Mouse (Mus musculus) midbrain, embryonic 10.5 days (tissue): ENCODE measurements around the gene Camk2g. TPM values are rescaled to one million over a fixed set of nuclear protein-coding genes. Genes with fewer than 3 reads are reported as not detected.
"Not testable (repeated sequence)": the region's sequence is repeated elsewhere in the genome, so short reads cannot be mapped to it uniquely, and the experiment has no call there.

Experiments used
- DNase-seq: peaks from one replicate; pipeline ENCODE4 v3.0.0-alpha.2; 2017; ENCODE audit warnings: low spot score
- H3K27ac ChIP-seq: fragments of 300-500 bp; sonication (generic); replicated peaks from 2 replicates; pipeline ENCODE4 v1.5.1; 2016; ENCODE audit warnings: mild to moderate bottlenecking
- H3K27me3 ChIP-seq: fragments of 300-500 bp; sonication (generic); 2 replicates; pipeline ENCODE4 v1.6.1; 2016; ENCODE audit warnings: low read depth, mild to moderate bottlenecking; ENCODE audit not compliant: poor library complexity, severe bottlenecking
- H3K36me3 ChIP-seq: fragments of 300-500 bp; sonication (generic); 2 replicates; pipeline ENCODE4 v1.6.1; 2016; ENCODE audit warnings: mild to moderate bottlenecking, moderate library complexity
- H3K4me1 ChIP-seq: fragments of 300-500 bp; sonication (generic); 2 replicates; pipeline ENCODE4 v1.6.1; 2016
- H3K4me3 ChIP-seq: fragments of 300-500 bp; sonication (generic); 2 replicates; pipeline ENCODE4 v1.5.1; 2016; ENCODE audit warnings: mild to moderate bottlenecking, moderate library complexity
- H3K9me3 ChIP-seq: fragments of 300-500 bp; sonication (generic); replicated peaks from 2 replicates; pipeline ENCODE4 v1.6.1; 2016; ENCODE audit warnings: mild to moderate bottlenecking
- WGBS: fragments of 180-500 bp; shearing (Covaris S2); methylation state at CpG from one replicate; pipeline ENCODE4 v1.1.7; 2016; 5-methylcytosine and 5-hydroxymethylcytosine counted together
- polyA plus RNA-seq: library from polyadenylated mRNA; unstranded; fragments of >200 nt; fragmentation: Nextera tagmentation; extraction: Ambion mirVana; gene quantifications from 2 replicates; pipeline ENCODE4 v1.2.1, GENCODE M21; 2016

The Camk2g gene
- polyA plus RNA-seq, 1 experiment from 2014 or later, result 41.8 TPM

DNA sequence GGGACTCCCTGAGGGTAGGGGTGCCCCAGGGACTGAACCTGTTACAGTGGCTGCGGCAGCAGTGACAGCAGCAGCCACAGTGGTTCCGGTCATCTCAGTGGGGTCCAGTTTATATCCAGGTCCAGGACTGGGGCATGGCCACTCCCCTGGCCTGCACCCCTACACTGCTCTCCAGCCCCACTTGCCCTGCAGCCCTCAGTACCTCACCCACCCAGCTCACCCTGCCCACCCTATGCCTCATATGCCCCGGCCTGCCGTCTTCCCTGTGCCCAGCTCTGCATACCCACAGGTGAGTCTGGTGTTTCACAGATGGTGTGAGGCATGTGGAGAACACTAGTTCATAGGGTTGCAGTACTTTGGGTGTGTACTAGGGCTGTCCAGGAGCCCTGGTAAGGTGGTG, 72.5 kb downstream of the Camk2g start:
- Histone ChIP-seq H3K27ac (no peak overlapping the region), H3K4me1 (no peaks in the 10 kb centered on the region), H3K36me3 (peaks cover 99% of the 10 kb centered on the region), H3K27me3 (no peaks in the 10 kb centered on the region), H3K4me3 (no peak overlapping the region), H3K9me3 (no peaks in the 10 kb centered on the region)
- WGBS, result 95% methylated on average over 4 of the region's 4 CpGs
- DNase-seq, result no peak

DNA sequence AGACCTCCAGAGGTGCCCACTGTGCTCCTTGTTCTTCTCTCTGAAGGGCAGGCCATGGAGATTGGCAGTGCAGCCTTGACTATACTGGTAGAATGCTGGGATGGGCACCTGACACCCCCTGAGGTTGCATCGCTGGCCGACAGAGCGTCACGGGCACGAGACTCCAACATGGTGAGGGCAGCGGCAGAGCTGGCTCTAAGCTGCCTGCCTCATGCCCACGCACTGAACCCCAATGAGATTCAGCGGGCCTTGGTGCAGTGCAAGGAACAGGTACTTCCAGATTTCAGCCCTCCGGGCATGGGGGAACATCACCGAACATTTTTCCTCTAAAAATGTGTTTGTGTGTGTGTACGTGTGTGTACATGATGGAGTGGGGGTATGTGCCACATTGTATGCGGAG, 74.1 kb downstream of the Camk2g start:
- Histone ChIP-seq H3K9me3 (no peaks in the 10 kb centered on the region), H3K36me3 (peaks cover 99% of the 10 kb centered on the region), H3K27ac (no peak overlapping the region), H3K4me1 (no peaks in the 10 kb centered on the region), H3K4me3 (no peak overlapping the region), H3K27me3 (no peaks in the 10 kb centered on the region)
- 94% methylated on average over 12 of the region's 12 CpGs for WGBS
- DNase-seq, result no peak

DNA sequence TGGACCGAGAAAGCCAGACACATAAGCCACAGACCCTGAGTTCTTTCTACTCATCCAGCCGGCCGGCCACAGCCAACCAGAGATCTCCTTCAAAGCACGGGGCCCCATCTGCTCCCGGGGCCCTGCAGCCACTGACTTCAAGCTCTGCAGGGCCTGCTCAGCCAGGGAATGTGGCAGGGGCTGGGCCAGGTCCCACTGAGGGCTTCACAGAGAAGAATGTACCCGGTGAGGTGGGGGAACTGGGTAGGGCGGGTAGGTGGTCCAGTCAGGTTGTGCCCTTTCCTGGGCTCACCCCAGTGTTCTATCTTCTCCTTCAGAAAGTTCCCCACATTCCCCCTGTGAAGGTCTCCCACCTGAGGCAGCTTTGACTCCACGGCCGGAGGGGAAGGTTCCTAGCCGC, 75.4 kb downstream of the Camk2g start:
- Histone ChIP-seq H3K27me3 (no peaks in the 10 kb centered on the region), H3K27ac (no peak overlapping the region), H3K9me3 (no peaks in the 10 kb centered on the region), H3K36me3 (peaks cover 99% of the 10 kb centered on the region), H3K4me3 (no peak overlapping the region), H3K4me1 (no peaks in the 10 kb centered on the region)
- 94% methylated on average over 10 of the region's 10 CpGs for WGBS
- no peak for DNase-seq

DNA sequence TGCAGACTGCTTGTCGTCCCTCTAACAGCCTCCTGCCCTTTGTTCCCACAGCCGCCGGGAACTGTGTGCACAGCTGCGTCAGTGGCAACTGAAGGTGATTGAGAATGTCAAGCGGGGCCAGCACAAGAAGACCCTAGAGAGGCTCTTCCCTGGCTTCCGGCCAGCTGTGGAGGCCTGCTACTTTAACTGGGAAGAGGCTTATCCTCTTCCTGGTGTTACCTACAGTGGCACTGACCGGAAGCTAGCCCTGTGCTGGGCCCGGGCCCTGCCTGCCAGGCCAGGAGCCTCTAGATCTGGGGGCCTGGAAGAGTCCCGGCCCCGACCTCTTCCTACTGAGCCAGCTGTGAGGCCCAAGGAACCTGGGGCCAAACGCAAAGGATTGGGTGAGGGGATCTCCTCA, 80.1 kb downstream of the Camk2g start:
- 84% methylated on average over 11 of the region's 11 CpGs for WGBS
- Histone ChIP-seq H3K4me1 (peaks cover 9% of the 10 kb centered on the region), H3K27me3 (no peaks in the 10 kb centered on the region), H3K9me3 (no peaks in the 10 kb centered on the region), H3K27ac (no peak overlapping the region), H3K4me3 (no peak overlapping the region), H3K36me3 (peaks cover 93% of the 10 kb centered on the region)
- DNase-seq, result no peak

DNA sequence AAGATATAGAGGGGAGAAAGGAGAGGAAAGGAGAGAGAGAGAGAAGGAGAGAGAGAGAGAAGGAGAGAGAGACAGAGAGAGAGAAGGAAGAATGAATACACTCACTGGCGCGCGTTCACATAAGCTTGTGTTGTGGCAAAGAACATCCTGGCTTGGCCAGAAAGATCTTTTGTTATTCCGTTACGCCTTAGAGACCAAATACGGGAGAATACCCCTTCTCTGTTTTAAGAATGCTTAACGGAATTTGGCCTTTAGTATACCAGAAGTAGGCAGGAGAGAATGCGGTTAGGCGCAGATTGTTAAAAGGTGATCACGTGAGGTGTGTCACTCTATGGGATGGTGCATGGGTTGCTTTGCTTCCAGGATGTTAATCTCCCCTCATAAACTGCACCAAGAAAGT, 85.6 kb downstream of the Camk2g start:
- no peaks in the 10 kb centered on the region for H3K9me3 ChIP-seq
- H3K27ac ChIP-seq, result peak overlapping the region; percentile 95
- WGBS, result 12% methylated on average over 10 of the region's 10 CpGs

DNA sequence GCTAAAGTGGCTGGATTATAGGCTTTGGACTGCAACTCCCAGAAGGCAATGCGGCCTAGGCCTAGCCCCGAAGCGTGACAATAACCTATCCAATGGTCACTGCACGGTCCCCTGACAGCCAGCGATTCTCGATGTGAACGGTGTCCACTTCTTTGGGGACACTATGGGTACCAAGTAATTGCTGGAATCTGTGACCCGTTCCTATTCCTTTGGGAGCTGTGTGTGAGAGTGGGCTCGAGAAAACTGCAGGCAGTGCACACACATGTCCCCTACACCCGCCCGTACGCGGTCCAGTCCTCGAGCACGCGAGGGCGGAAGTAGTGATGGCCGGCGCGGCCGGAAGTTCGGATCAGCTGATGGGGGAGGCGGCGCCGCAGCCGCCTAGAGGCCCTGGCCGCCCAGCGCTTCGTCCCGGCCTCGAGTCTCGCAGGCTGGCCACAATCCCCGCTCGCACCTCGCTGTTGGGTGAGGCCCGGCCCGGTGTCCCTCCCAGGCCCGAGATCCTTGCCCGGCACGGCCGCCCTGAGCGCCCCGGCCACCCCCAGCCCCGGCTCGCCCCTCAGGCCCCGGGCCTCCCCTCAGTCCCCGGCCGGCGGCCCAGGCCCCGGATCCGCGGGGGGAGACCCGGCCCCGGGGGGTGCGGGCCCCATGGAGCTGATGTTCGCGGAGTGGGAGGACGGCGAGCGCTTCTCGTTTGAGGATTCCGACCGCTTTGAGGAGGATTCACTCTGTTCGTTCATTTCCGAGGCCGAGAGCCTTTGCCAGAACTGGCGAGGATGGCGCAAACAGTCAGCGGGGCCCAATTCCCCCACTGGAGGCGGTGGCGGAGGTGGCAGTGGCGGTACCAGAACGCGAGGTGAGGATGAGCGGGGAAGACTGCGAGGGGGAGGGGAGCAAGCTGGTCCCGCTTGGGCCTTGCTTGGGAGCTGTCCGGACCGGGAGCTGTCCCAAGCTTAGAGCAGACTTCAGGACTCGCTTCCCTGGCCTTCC, 86.4 kb downstream of the Camk2g start, which contains the start of gene Zswim8:
Zswim8 (plus strand) TSS at position 352 of the 990 bp plus-strand sequence.
- WGBS, result under 1% methylated on average over 78 of the region's 80 CpGs
- Histone ChIP-seq H3K36me3 (peaks cover 48% of the 10 kb centered on the region), H3K27ac (peak within 1 kb of the TSS; percentile 95), H3K9me3 (no peaks in the 10 kb centered on the region), H3K27me3 (no peaks in the 10 kb centered on the region), H3K4me3 (peak within 1 kb of the TSS; percentile 99), H3K4me1 (peaks cover 36% of the 10 kb centered on the region)
- peak; percentile 91 for DNase-seq

More for the DNA sequence above, 85.6 kb downstream of the Camk2g start:
- H3K4me1 ChIP-seq, result peaks cover 36% of the 10 kb centered on the region
- H3K4me3 ChIP-seq, result peak overlapping the region; percentile 99
- H3K36me3 ChIP-seq, result peaks cover 55% of the 10 kb centered on the region
- no peak for DNase-seq
- H3K27me3 ChIP-seq, result no peaks in the 10 kb centered on the region

DNA sequence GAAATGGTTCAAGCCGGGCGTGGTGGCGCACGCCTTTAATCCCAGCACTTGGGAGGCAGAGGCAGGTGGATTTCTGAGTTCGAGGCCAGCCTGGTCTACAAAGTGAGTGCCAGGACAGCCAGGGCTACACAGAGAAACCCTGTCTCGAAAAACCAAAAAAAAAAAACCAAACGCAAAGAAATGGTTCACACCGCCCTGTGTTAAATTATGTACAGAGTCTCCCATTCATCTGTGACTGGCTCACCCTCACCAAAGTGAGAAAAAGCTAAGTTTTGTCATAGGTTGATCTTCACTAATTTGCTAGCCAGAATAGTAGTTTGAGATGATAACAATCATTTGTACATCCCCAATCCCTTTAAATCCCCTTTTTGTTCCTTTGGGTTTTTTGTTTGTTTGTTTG, 90.4 kb downstream of the Camk2g start:
- Histone ChIP-seq H3K27ac (peak overlapping the region; percentile 96), H3K4me3 (peak overlapping the region; percentile 85), H3K36me3 (peaks cover 37% of the 10 kb centered on the region), H3K4me1 (peaks cover 49% of the 10 kb centered on the region)
- not testable (repeated sequence) for DNase-seq, H3K27me3 ChIP-seq, H3K9me3 ChIP-seq
- 13% methylated on average over 8 of the region's 8 CpGs for WGBS

DNA sequence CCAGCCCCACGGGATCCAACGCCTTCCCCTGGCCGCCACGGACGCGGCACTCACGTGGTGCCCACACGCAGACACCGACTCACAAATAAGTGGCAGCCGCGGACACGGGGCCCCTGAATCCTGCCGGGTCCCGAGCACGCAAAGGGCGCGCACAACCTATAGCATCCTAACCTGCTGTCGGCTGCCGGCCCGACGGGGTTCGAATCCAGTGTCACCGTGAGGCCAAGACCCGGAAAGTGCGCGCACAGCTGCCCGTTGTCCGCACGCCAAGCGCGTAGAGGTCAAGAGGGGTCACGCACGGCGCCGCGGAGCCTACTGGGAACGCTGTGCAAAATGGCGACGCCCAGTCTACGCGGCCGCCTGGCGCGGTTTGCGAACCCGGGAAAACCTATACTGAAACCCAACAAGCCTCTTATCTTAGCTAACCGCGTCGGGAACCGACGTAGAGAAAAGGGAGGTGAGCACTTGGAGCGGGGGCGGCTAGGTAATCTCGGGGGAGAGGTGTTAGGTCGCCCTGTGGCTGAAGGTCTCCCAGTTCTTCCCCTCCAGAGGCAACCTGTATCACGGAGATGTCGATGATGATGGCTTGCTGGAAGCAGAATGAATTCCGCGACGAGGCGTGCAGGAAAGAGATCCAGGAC, 91.0 kb downstream of the Camk2g start, which contains the start of gene Chchd1:
Chchd1 (plus strand) TSS at position 266 of the 641 bp plus-strand sequence.
- H3K9me3 ChIP-seq, result no peaks in the 10 kb centered on the region
- H3K36me3 ChIP-seq, result peaks cover 43% of the 10 kb centered on the region
- DNase-seq, result peak; percentile 94
- peak within 1 kb of the TSS; percentile 96 for H3K27ac ChIP-seq
- no peaks in the 10 kb centered on the region for H3K27me3 ChIP-seq
- under 1% methylated on average over 61 of the region's 61 CpGs for WGBS
- H3K4me1 ChIP-seq, result peaks cover 49% of the 10 kb centered on the region
- H3K4me3 ChIP-seq, result peak within 1 kb of the TSS; percentile 85

DNA sequence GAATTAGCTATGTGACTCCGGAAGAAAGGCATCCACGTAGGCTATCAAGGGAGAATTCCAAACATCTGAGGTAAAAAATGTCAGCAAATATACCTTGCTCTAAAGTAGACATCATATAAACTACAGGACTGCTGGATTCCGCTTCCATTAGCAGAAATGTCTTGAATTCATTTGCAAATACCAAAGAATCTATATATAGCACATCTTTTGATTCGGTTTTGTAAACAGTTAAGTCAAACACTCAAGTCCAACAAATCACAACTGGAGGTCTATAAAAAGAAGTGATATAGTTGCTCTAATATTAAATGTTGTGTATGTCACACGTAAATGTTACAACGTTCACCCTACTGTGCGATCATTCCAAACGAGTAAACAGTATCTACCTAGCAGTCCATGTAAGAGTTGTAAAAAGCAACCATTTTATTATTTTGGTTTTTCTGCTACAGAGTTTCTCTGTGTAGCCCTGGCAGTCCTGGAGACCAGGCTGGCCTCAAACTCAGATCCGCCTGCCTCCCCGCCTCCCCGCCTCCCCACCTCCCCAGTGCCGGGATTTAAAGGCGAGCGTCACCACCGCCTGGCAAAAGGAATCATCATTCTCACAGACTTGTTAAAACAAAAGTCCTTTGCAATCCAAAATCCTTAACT, 91.7 kb downstream of the Camk2g start:
- peaks cover 47% of the 10 kb centered on the region for H3K36me3 ChIP-seq
- H3K27me3 ChIP-seq, result no peaks in the 10 kb centered on the region
- DNase-seq, result no peak
- 18% methylated on average over 15 of the region's 15 CpGs for WGBS
- peak overlapping the region; percentile 85 for H3K4me3 ChIP-seq
- H3K9me3 ChIP-seq, result no peaks in the 10 kb centered on the region
- peaks cover 52% of the 10 kb centered on the region for H3K4me1 ChIP-seq
- H3K27ac ChIP-seq, result peak overlapping the region; percentile 96

DNA sequence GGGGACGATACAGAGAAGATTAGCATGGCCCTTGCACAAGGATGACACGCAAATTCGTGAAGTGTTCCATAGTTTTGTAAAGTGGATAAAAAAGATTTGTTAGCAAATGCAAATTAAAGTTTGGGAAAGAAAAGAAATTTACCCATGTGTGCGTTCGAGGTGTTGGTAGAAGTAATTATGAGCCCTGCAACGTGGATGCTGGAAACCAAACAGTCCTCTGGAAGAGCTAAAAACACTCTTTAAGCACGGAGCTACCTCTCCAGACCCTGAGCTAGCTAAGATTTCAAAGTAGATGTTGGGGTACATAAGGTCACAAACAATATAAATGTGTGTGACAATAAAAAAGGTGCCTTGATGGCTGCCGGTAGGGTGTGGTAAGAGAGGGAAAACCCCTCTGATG, 92.3 kb downstream of the Camk2g start:
- peaks cover 47% of the 10 kb centered on the region for H3K36me3 ChIP-seq
- no peaks in the 10 kb centered on the region for H3K27me3 ChIP-seq
- no peak for DNase-seq
- no peaks in the 10 kb centered on the region for H3K9me3 ChIP-seq
- WGBS, result 86% methylated on average over 8 of the region's 8 CpGs
- H3K4me1 ChIP-seq, result peaks cover 53% of the 10 kb centered on the region
- peak overlapping the region; percentile 85 for H3K4me3 ChIP-seq
- no peak overlapping the region for H3K27ac ChIP-seq

DNA sequence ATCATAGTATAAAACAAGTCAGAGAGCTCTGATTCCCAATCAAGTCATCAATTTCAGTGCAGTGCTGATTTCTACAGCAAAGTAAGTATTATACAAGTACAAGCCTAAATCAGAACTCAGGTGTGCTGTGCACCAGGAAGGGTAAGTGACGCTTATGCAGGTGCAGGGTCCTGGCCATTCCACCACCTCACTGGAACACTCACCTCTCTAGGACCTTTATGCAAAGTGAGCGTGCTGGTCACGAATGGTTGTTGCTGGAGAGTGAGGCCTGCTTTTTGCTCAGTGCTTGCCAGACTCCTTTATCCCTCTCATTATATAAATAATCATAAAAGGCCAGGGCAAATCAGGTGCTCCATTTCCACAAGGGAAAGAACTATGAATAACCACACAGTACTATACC, 93.5 kb downstream of the Camk2g start:
- H3K9me3 ChIP-seq, result no peaks in the 10 kb centered on the region
- H3K4me3 ChIP-seq, result no peak overlapping the region
- H3K36me3 ChIP-seq, result peaks cover 45% of the 10 kb centered on the region
- WGBS, result 89% methylated on average over 3 of the region's 3 CpGs
- no peaks in the 10 kb centered on the region for H3K27me3 ChIP-seq
- H3K4me1 ChIP-seq, result peaks cover 62% of the 10 kb centered on the region
- DNase-seq, result no peak
- H3K27ac ChIP-seq, result no peak overlapping the region

DNA sequence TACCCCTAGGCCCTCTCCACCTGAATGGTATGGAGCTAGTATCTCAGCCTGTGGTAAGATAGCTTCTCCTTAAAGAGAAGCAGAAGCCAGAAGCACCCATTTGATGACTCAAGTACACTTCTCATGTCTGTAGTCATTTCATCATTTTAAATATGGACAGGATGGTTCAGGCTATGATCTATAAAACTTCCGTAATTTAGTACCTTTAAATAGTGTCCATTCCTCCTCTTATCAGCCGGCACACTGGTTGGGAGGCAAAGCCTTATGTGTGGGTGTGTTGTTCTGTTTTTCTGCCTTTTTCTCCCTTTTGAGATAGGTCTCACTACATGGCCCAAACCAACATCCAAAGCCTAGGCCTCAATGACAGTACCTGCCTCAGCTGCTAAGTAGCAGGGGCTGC, 95.4 kb downstream of the Camk2g start:
- 91% methylated on average over 2 of the region's 2 CpGs for WGBS
- no peak overlapping the region for H3K27ac ChIP-seq
- H3K4me1 ChIP-seq, result peaks cover 62% of the 10 kb centered on the region
- H3K36me3 ChIP-seq, result peaks cover 39% of the 10 kb centered on the region
- no peaks in the 10 kb centered on the region for H3K9me3 ChIP-seq
- no peak for DNase-seq
- H3K4me3 ChIP-seq, result no peak overlapping the region
- no peaks in the 10 kb centered on the region for H3K27me3 ChIP-seq
